Mouse (Mus musculus): ENCODE measurements around the gene Cox14. TPM values are rescaled to one million over a fixed set of nuclear protein-coding genes. Genes with fewer than 3 reads are reported as not detected.

Cox14 gene
- polyA plus RNA-seq, 1 experiment: 80.8 TPM

- TF ChIP-seq CTCF (IDR thresholded peaks at IDR 0.05; ENCODE audit: control insufficient read depth, insufficient read depth, low read length) (no peak), POLR2A (IDR thresholded peaks at IDR 0.05; ENCODE audit: borderline replicate concordance, control insufficient read depth, low read depth, low read length) (no peak)
- WGBS: 52% methylated on average over 3 of the region's 3 CpGs
- no peak overlapping the region for H3K27ac ChIP-seq (ENCODE audit: control insufficient read depth, insufficient read depth, low read depth, low read length, poor library complexity)
- H3K4me3 ChIP-seq (replicated peaks; ENCODE audit: control insufficient read depth, low read depth, low read length): no peak overlapping the region
- peaks cover 1% of the 10 kb centered on the region; the same call in 1 of the 2 replicates for H3K4me1 ChIP-seq (ENCODE audit: control insufficient read depth, insufficient read depth, low read length)
These were observed 47.5 kb downstream of the Cox14 start for GRCm38 (mm10) chr15:99772925-99773324.

Other genes with a start within 250 kb of the Cox14 start
- 0.35 TPM in 1 of 2 replicates, not detected in the other for gene Faim2, start 197.5 kb upstream of the Cox14 start, polyA plus RNA-seq (2011; ENCODE audit: insufficient read depth, insufficient read length, low replicate concordance, missing spikeins)
- gene Aqp2, start 146.6 kb upstream of the Cox14 start, polyA plus RNA-seq (2011; ENCODE audit: insufficient read depth, insufficient read length, low replicate concordance, missing spikeins): not detected in 2 replicates
- not detected in 2 replicates for gene Aqp5, start 134.8 kb upstream of the Cox14 start, polyA plus RNA-seq (2011; ENCODE audit: insufficient read depth, insufficient read length, low replicate concordance, missing spikeins)
- not detected in 2 replicates for gene Aqp6, start 124.2 kb upstream of the Cox14 start, polyA plus RNA-seq (2011; ENCODE audit: insufficient read depth, insufficient read length, low replicate concordance, missing spikeins)
- 57.9 and 66.4 TPM in 2 replicates for gene Racgap1, start 74.0 kb upstream of the Cox14 start, polyA plus RNA-seq (2011; ENCODE audit: insufficient read depth, insufficient read length, low replicate concordance, missing spikeins)
- gene Asic1, start 55.2 kb upstream of the Cox14 start, polyA plus RNA-seq (2011; ENCODE audit: insufficient read depth, insufficient read length, low replicate concordance, missing spikeins): 4.7 TPM in 1 of 2 replicates, not detected in the other
- gene Smarcd1, start 23.5 kb upstream of the Cox14 start, polyA plus RNA-seq (2011; ENCODE audit: insufficient read depth, insufficient read length, low replicate concordance, missing spikeins): 10.1 and 10.7 TPM in 2 replicates
- not detected in 2 replicates for gene Gm17349, start 20.1 kb upstream of the Cox14 start, polyA plus RNA-seq (2011; ENCODE audit: insufficient read depth, insufficient read length, low replicate concordance, missing spikeins)
- gene Gpd1, start 8.1 kb upstream of the Cox14 start, polyA plus RNA-seq (2011; ENCODE audit: insufficient read depth, insufficient read length, low replicate concordance, missing spikeins): 6.6 and 9.3 TPM in 2 replicates
- gene Cers5, start 47.3 kb downstream of the Cox14 start, polyA plus RNA-seq (2011; ENCODE audit: insufficient read depth, insufficient read length, low replicate concordance, missing spikeins): 10.8 and 33.1 TPM in 2 replicates
- 6.5 and 7.5 TPM in 2 replicates for gene Lima1, start 149.8 kb downstream of the Cox14 start, polyA plus RNA-seq (2011; ENCODE audit: insufficient read depth, insufficient read length, low replicate concordance, missing spikeins)
- gene Fam186a, start 241.4 kb downstream of the Cox14 start, polyA plus RNA-seq (2011; ENCODE audit: insufficient read depth, insufficient read length, low replicate concordance, missing spikeins): not detected in 2 replicates
- 6.0 and 13.2 TPM in 2 replicates for gene Larp4, start 244.4 kb downstream of the Cox14 start, polyA plus RNA-seq (2011; ENCODE audit: insufficient read depth, insufficient read length, low replicate concordance, missing spikeins)

Data from bone marrow, adult 2 months (tissue).